Mouse (Mus musculus) hindbrain, embryonic 10.5 days (tissue): ENCODE results near the gene Ccdc85c. TPM values are rescaled to one million over a fixed set of nuclear protein-coding genes. Genes with fewer than 3 reads are reported as not detected.

Source experiments
- DNase-seq: peaks from one replicate; pipeline ENCODE4 v3.0.0-alpha.2; 2017; ENCODE audit warnings: low spot score
- H3K27ac ChIP-seq: fragments of 300-500 bp; sonication (generic); 2 replicates; pipeline ENCODE4 v1.5.1; 2016; ENCODE audit warnings: mild to moderate bottlenecking, moderate library complexity
- H3K27me3 ChIP-seq: fragments of 300-500 bp; sonication (generic); 2 replicates; pipeline ENCODE4 v1.6.1; 2016; ENCODE audit warnings: mild to moderate bottlenecking; ENCODE audit not compliant: poor library complexity, insufficient read depth, severe bottlenecking
- H3K36me3 ChIP-seq: fragments of 300-500 bp; sonication (generic); 2 replicates; pipeline ENCODE4 v1.6.1; 2016; ENCODE audit warnings: mild to moderate bottlenecking, moderate library complexity
- H3K4me1 ChIP-seq: fragments of 300-500 bp; sonication (generic); replicated peaks from 2 replicates; pipeline ENCODE4 v1.6.1; 2016; ENCODE audit warnings: mild to moderate bottlenecking
- H3K4me3 ChIP-seq: fragments of 300-500 bp; sonication (generic); 2 replicates; pipeline ENCODE4 v1.5.1; 2016; ENCODE audit warnings: mild to moderate bottlenecking, moderate library complexity
- H3K9me3 ChIP-seq: fragments of 300-500 bp; sonication (generic); 2 replicates; pipeline ENCODE4 v1.6.1; 2016; ENCODE audit warnings: mild to moderate bottlenecking, moderate library complexity
- WGBS: fragments of 180-500 bp; shearing (Covaris S2); methylation state at CpG from one replicate; pipeline ENCODE4 v1.1.7; 2016; 5-methylcytosine and 5-hydroxymethylcytosine counted together
- polyA plus RNA-seq: library from polyadenylated mRNA; unstranded; fragments of >200 nt; fragmentation: Nextera tagmentation; extraction: Ambion mirVana; gene quantifications from 2 replicates; pipeline ENCODE4 v1.2.1, GENCODE M21; 2016

Gene Ccdc85c
- polyA plus RNA-seq, 1 experiment from 2014 or later, result 16.0 TPM

DNA sequence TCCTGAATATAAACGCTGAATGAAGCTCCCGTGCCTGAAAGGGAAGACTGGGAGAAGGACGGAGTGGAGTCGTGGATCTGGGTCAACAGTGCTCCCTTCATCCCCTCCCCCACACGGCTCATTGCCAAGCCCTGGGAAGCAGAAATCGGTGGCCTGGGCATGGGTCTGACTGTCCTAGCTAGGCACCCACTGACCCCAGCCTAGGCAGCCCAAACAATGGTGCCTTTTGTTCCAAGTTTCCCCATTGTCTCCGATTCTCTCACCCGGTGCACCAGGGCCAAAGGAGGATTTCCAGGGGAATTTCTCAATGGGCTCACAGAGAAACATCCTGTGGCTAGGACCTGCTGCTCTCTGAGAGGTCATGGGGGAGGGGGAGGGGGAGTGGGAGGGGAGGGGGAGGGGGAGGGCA, 19.7 kb downstream of the Ccdc85c start:
- no peaks in the 10 kb centered on the region; the same call in 1 of the 2 replicates for H3K36me3 ChIP-seq
- H3K4me3 ChIP-seq, result peak overlapping the region; percentile 16
- H3K27me3 ChIP-seq, result no peaks in the 10 kb centered on the region
- H3K4me1 ChIP-seq, result peaks cover 95% of the 10 kb centered on the region
- WGBS, result 10% methylated on average over 8 of the region's 8 CpGs
- peak; percentile 85 for DNase-seq
- H3K27ac ChIP-seq, result peak overlapping the region; percentile 86
- H3K9me3 ChIP-seq, result no peaks in the 10 kb centered on the region

DNA sequence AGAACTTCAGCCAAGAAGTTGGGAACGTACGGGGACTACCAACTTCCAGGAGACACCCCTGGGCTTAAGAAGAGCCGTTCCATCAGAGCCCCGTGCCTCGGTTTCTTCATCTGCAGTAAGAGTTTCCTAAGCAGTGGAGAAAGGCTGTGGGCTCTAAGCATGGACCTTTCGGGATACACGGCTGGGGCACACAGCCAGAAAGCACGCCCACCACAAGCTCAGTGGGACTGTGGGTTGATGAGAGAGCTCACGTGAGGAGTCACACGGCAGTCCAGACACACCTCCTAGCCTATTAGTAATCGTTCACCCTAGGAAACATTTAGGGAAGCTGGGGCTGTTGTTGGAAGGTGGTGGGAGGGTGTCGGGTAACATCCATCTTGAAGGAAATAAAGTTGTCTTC, 22.2 kb downstream of the Ccdc85c start:
- no peak for DNase-seq
- Histone ChIP-seq H3K27me3 (no peaks in the 10 kb centered on the region), H3K36me3 (peaks cover 10% of the 10 kb centered on the region), H3K27ac (peak overlapping the region; percentile 53), H3K9me3 (no peaks in the 10 kb centered on the region), H3K4me1 (peaks cover 91% of the 10 kb centered on the region), H3K4me3 (no peak overlapping the region)
- WGBS, result 78% methylated on average over 12 of the region's 12 CpGs

DNA sequence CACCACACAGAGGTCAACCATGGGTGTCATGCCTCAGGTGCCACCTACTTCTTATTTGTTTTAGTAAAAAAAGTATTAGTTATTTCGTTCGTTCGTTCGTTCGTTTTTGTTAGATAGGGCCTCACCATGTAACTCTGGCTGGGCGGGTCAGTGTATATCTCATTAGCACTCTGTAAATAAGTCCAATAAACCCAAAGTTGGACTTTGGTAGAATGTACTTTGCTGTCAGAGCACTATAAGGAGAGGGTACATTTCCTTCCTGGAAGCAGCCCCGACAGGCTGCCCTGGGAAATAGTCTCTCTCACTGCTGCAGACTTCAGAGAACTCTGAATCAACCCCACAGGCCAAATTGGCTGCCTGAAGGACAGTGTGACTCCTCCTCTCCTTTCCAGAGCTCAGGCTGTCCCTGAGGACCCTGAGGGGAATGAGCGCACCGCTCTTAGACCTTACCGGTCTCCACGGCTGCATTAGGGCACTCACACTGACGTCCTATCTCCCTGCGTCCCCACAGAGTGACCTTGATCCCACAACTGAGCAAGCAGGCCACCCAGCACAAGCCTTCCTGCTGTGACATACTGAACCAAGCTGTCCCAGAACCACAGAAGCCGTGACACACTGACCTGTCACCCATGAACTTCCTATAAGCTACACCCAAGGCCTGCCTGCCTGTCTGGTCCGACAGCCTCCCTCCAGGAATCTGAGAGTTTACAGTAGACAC, 23.2 kb downstream of the Ccdc85c start:
- no peak overlapping the region for H3K4me3 ChIP-seq
- H3K27me3 ChIP-seq, result no peaks in the 10 kb centered on the region
- no peaks in the 10 kb centered on the region for H3K9me3 ChIP-seq
- DNase-seq, result no peak
- H3K27ac ChIP-seq, result peak overlapping the region; percentile 71; the same call in 1 of the 2 replicates
- H3K4me1 ChIP-seq, result peaks cover 93% of the 10 kb centered on the region
- 79% methylated on average over 15 of the region's 15 CpGs for WGBS
- peaks cover 13% of the 10 kb centered on the region for H3K36me3 ChIP-seq

DNA sequence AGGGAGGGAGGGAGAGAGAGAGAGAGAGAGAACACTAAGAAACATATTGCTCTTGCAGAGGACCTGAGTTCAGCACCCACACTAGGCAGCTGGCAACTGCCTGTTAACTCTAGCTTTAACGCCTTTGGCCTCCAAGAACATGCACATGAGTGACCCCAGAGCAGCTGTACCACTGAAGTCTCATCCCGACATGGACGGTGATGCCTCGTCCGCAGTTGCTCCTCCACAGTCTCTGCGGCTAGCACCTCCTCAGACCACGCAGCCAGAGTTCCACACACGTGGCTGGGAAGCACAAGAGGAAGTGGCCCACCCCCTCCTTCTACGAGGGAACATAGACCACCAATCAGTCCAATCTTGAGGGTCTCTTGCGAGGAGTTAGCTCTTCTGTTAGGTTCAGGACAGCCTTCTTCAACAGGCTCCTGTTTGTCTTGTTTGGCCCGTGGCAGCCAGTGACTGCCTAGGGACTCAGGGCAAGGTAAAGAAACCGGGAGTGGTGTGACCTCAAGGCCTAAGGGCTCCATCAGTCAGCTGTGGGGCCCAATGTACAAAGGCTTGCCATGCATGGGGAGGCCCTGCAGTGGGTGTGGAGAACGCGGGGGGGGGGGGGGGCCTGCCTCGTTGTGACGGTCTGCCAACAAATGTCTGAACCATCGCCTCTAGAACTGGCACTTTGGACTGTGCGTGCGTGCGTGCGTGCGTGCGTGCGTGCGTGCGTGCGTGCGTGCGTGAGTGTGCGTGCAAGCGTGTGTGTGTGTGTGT, 24.0 kb downstream of the Ccdc85c start:
- H3K4me3 ChIP-seq, result no peak overlapping the region
- DNase-seq, result no peak
- peak overlapping the region; percentile 50 for H3K27ac ChIP-seq
- H3K27me3 ChIP-seq, result no peaks in the 10 kb centered on the region
- H3K4me1 ChIP-seq, result peaks cover 93% of the 10 kb centered on the region
- no peaks in the 10 kb centered on the region for H3K9me3 ChIP-seq
- WGBS, result 88% methylated on average over 31 of the region's 31 CpGs
- peaks cover 13% of the 10 kb centered on the region for H3K36me3 ChIP-seq

DNA sequence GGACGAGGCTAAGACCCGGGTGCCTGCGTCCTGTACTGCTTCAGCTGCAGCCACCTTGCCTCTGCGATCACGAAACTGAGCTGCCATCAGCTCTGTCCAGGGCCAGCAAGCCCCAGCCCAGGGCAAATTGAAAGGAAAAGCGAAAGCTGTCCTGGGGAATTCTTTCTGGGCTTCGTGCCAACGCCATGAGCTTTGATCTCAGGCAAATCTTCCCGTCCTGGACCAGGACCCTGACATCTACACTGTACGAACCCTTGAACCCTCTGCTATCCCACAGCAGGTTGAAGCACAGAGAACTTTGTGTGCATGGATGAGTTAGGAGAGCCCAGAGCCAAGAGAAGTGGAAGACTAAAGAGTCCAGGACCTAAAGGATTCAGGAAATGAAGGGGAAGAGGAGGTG, 25.7 kb downstream of the Ccdc85c start:
- H3K9me3 ChIP-seq, result no peaks in the 10 kb centered on the region
- peaks cover 13% of the 10 kb centered on the region for H3K36me3 ChIP-seq
- peaks cover 93% of the 10 kb centered on the region for H3K4me1 ChIP-seq
- WGBS, result 90% methylated on average over 10 of the region's 10 CpGs
- H3K4me3 ChIP-seq, result no peak overlapping the region
- H3K27me3 ChIP-seq, result no peaks in the 10 kb centered on the region
- peak overlapping the region; percentile 45; the same call in 1 of the 2 replicates for H3K27ac ChIP-seq
- no peak for DNase-seq

DNA sequence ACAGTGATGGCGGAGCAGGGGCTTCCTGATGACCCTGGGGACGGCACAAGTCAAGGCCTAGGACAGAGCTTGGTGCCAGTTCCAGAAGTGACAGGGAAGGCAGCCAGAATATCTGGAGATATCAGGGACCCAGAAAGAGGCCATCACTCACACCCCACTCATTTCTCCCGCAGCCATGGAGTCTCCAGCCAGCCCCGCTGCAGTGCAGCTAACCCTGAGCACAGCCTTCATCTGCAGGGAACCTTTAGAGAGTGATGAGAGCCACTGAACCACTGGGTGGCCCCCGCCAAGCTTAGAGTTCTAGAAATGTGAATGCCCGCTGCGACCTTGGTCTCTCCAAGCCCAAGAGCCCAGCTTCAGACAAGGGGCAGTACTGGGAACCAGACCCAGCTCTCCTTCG, 26.2 kb downstream of the Ccdc85c start:
- Histone ChIP-seq H3K36me3 (peaks cover 13% of the 10 kb centered on the region), H3K9me3 (no peaks in the 10 kb centered on the region), H3K27me3 (no peaks in the 10 kb centered on the region), H3K4me1 (peaks cover 93% of the 10 kb centered on the region), H3K27ac (peak overlapping the region; percentile 45; the same call in 1 of the 2 replicates), H3K4me3 (no peak overlapping the region)
- DNase-seq, result no peak
- WGBS, result 97% methylated on average over 8 of the region's 8 CpGs

DNA sequence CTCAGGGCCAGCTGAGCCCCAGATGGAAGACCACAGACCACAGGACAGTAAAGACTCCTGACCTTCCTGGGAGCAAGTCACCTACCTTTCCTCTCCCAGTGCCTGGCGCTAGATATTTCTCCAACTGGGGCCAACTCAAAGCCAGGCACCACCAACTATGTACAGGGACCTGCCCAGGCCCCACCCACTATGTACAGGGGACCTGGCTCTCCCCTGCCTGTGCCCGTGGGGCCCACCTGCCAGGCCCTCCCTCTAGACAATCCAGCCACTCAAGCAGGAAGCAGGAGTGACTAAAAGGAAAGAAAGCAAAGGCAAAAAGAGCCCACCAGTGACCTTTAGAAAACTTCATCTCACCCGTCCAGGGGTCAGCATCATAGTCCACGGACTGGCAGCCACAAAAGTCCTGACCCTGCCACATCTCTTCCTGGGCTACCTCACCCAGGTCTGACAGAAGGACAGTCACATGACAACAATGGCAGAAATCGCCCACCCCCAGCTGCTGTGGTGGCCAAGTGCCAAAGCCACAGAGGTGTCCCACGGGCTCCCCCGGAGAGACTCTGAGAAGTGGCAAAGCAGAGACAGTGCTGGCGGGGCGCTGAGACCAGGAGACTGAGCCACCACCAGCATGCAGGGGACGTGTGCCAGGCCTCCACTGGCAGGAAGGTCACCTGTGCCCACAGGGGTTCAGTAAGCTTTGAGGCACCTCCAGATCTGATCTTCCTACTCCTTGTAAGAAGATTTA, 28.3 kb downstream of the Ccdc85c start:
- 83% methylated on average over 10 of the region's 10 CpGs for WGBS
- peak overlapping the region; percentile 14 for H3K27ac ChIP-seq

DNA sequence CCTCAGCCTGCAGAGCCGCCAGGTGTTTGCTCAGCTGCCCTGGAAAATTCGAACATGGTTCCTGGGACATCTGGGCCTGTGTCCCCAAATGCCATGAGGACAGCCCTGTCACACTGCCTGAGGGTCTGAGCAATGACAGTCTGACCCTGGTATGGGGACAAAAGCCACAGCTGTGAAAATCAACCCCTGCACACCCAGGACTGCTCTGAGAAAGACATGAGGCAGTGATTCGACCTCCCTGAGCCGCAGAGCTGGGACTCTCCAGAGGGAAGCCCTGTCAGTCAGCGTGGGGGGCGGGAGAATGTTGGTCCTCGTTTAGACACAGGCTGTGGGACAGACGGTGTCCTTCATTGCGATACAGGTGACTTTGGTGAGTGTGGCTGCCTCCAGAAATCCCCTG, 29.6 kb downstream of the Ccdc85c start:
- Histone ChIP-seq H3K9me3 (no peaks in the 10 kb centered on the region), H3K4me3 (no peak overlapping the region), H3K27me3 (no peaks in the 10 kb centered on the region), H3K36me3 (peaks cover 13% of the 10 kb centered on the region; the same call in 1 of the 2 replicates), H3K4me1 (peaks cover 95% of the 10 kb centered on the region), H3K27ac (peak overlapping the region; percentile 95)
- peak; percentile 52 for DNase-seq
- 37% methylated on average over 9 of the region's 9 CpGs for WGBS

More for the DNA sequence above, 28.3 kb downstream of the Ccdc85c start:
- H3K36me3 ChIP-seq, result peaks cover 13% of the 10 kb centered on the region
- H3K4me1 ChIP-seq, result peaks cover 93% of the 10 kb centered on the region
- H3K27me3 ChIP-seq, result no peaks in the 10 kb centered on the region
- no peak for DNase-seq
- no peak overlapping the region for H3K4me3 ChIP-seq
- no peaks in the 10 kb centered on the region for H3K9me3 ChIP-seq

DNA sequence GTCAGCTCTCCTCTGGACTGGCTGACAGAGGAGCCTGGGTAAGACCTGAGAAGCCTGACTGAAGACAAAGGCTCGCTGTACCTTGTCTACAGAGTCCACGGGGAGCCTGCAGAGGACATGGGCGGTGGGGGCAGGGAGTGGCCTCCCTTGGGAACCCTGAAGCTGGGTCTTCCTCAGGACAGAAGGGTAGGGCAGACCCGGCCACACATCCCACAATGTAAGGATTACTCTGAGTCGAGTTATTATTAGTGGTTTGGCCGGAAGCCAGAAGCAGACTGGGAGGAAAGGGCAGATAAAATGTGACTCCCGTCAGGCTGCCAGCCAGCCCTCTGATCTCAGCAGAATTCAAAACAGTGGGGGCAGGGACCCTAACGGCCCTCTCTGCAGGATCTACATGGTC, 30.4 kb downstream of the Ccdc85c start:
- peaks cover 13% of the 10 kb centered on the region; the same call in 1 of the 2 replicates for H3K36me3 ChIP-seq
- peaks cover 95% of the 10 kb centered on the region for H3K4me1 ChIP-seq
- no peaks in the 10 kb centered on the region for H3K27me3 ChIP-seq
- H3K4me3 ChIP-seq, result peak overlapping the region; percentile 27; the same call in 1 of the 2 replicates
- 10% methylated on average over 8 of the region's 8 CpGs for WGBS
- H3K27ac ChIP-seq, result peak overlapping the region; percentile 95
- no peak for DNase-seq
- no peaks in the 10 kb centered on the region for H3K9me3 ChIP-seq

DNA sequence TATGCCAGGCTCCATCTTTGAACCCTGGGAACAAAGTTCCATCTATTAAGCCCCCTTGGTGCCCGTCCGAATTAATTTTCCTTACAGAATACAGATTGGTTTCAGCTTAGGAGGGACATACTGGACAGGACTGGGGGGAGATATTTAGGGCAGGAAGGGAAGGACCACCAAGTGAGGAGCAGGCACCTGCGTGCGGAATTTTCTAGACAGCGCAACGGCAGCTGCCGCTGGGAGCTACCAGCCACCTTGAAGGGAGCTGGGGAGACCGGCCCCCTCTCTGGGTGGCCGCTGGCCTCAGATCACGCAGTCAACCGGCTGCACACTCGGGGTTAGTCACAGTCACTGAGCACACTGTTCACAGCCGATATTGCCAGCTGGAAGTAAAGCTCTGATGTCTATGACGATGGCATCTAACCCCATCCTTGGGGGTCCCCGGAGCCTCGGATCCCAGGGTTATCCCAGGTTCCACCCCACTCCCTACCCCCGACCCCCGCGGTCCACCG, 32.9 kb downstream of the Ccdc85c start:
- 47% methylated on average over 20 of the region's 20 CpGs for WGBS
- peaks cover 100% of the 10 kb centered on the region for H3K4me1 ChIP-seq
- no peaks in the 10 kb centered on the region for H3K9me3 ChIP-seq
- DNase-seq, result no peak
- no peaks in the 10 kb centered on the region for H3K36me3 ChIP-seq
- H3K4me3 ChIP-seq, result peak overlapping the region; percentile 25; the same call in 1 of the 2 replicates
- peak overlapping the region; percentile 95 for H3K27ac ChIP-seq
- H3K27me3 ChIP-seq, result no peaks in the 10 kb centered on the region

DNA sequence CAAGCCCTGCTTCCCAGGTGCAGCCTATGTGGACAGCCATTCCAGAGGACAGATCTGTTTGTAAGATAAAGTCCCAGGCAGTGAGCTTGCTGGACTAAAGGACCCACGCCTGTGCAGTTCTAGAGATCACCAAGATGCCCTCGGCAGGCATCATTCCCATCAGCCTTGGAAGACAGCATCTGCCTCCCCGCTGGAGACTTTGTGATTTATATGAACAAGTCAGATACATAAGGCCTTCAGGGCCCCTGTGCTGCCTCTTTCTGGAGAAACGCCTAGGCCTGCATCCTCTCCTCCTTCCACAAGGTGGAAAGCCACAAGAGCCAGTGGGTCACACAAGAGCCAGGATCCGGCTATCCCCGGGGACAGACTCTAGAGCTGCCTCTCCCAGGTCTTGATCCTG, 33.6 kb downstream of the Ccdc85c start:
- peak overlapping the region; percentile 25 for H3K4me3 ChIP-seq
- H3K4me1 ChIP-seq, result peaks cover 100% of the 10 kb centered on the region
- DNase-seq, result peak; percentile 55
- no peaks in the 10 kb centered on the region for H3K9me3 ChIP-seq
- H3K36me3 ChIP-seq, result no peaks in the 10 kb centered on the region
- no peaks in the 10 kb centered on the region for H3K27me3 ChIP-seq
- peak overlapping the region; percentile 95 for H3K27ac ChIP-seq
- 56% methylated on average over 6 of the region's 6 CpGs for WGBS

DNA sequence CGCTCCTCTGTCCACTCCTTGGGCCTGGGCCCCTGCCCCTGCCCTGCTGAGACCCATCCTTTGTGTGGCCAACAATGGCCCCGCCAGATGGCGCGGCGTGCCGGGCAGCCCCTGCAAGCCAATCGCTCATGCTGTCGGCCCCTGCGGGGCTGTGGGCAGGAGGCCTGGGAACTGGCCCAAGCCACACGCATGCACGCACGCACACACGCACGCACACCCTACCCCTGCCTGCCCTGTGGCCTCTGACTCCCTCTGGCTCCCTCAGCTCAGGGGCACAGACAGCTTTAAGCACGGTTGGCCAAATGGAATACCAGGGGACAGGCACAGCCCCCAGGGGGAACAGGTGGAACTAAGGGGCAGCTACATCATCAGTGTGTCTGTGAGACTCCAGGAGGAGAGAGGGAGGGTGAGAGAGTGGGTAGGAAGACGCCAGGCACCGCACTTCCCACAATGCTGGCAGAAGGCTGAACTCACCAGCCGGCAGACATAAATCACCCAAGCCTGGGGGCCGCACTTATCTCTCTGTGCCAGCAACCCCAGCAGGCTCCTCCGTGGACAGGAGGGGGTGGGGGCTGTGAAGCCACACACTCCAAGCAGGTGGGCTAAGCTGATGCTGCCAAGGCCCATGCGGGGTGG, 34.2 kb downstream of the Ccdc85c start:
- no peaks in the 10 kb centered on the region for H3K27me3 ChIP-seq
- WGBS, result 25% methylated on average over 21 of the region's 21 CpGs
- peak; percentile 90 for DNase-seq
- no peaks in the 10 kb centered on the region for H3K9me3 ChIP-seq
- H3K36me3 ChIP-seq, result no peaks in the 10 kb centered on the region
- peak overlapping the region; percentile 95 for H3K27ac ChIP-seq
- H3K4me3 ChIP-seq, result peak overlapping the region; percentile 25
- peaks cover 100% of the 10 kb centered on the region for H3K4me1 ChIP-seq
